Mouse (Mus musculus) cerebellum, adult 2 months (tissue): ENCODE results near the gene Cyp46a1. TPM values are rescaled to one million over a fixed set of nuclear protein-coding genes. Genes with fewer than 3 reads are reported as not detected.
A peak's percentile ranks its signal among the peaks of the same experiment; 100 is the strongest.

Source experiments
- DNase-seq, 2 experiments: peaks; one replicate each; pipeline ENCODE4 v3.0.0; 2021
- H3K27ac ChIP-seq: fragments of 200-500 bp; 2 replicates; pipeline ENCODE4 v1.5.1; 2012; ENCODE audit warnings: low read length, control low read depth, inconsistent platforms; ENCODE audit not compliant: insufficient read depth
- H3K27me3 ChIP-seq: fragments of 200-500 bp; 2 replicates; pipeline ENCODE4 v1.6.1; 2012; ENCODE audit warnings: inconsistent platforms, mild to moderate bottlenecking, low read length, moderate library complexity; ENCODE audit not compliant: control insufficient read depth, insufficient read depth
- H3K4me1 ChIP-seq: fragments of 200-500 bp; 2 replicates; pipeline ENCODE4 v1.6.1; 2011; ENCODE audit warnings: low read length; ENCODE audit not compliant: control insufficient read depth, insufficient read depth
- H3K4me3 ChIP-seq: fragments of 200-500 bp; replicated peaks from 2 replicates; pipeline ENCODE3; 2011; ENCODE audit warnings: mild to moderate bottlenecking, low read depth, low read length, control low read depth; ENCODE audit not compliant: insufficient read depth
- CTCF ChIP-seq: fragments of 200-500 bp; IDR thresholded peaks from 2 replicates; pipeline ENCODE4 v1.5.1; 2011; ENCODE audit warnings: low read depth, mild to moderate bottlenecking, control low read depth, low read length, moderate library complexity, borderline replicate concordance; ENCODE audit not compliant: insufficient read depth
- POLR2A ChIP-seq: fragments of 200-500 bp; IDR thresholded peaks from 2 replicates; pipeline ENCODE4 v1.6.1; 2011; ENCODE audit warnings: low read length, control low read depth, borderline replicate concordance; ENCODE audit not compliant: insufficient read depth
- whole genome bisulfite sequencing: fragments of 180-500 bp; shearing (Covaris S2); methylation state at CpG from one replicate; pipeline ENCODE4 v1.1.7; 2018; 5-methylcytosine and 5-hydroxymethylcytosine counted together
- polyA plus RNA-seq: library from polyadenylated mRNA; depleted of rRNA; stranded (reverse); fragments of >200 nt; gene quantifications from 2 replicates; pipeline ENCODE4 v1.2.3, GENCODE M21; 2012

Cyp46a1 gene
- polyA plus RNA-seq, 1 experiment, result 93.7 TPM

- 14% methylated on average over 2 of the region's 2 CpGs for WGBS
- Histone ChIP-seq H3K4me3 (no peak overlapping the region), H3K27ac (peak overlapping the region; percentile 5; the same call in 1 of the 2 replicates), H3K4me1 (peaks cover 35% of the 10 kb centered on the region), H3K27me3 (no peaks in the 10 kb centered on the region)
- peak; percentile 94 to 96 for DNase-seq
- no peak for TF ChIP-seq POLR2A
- TF ChIP-seq CTCF, result no peak
Measured at GRCm38 (mm10) chr12:108354284-108354683, 20.1 kb downstream of the Cyp46a1 start.

DNA sequence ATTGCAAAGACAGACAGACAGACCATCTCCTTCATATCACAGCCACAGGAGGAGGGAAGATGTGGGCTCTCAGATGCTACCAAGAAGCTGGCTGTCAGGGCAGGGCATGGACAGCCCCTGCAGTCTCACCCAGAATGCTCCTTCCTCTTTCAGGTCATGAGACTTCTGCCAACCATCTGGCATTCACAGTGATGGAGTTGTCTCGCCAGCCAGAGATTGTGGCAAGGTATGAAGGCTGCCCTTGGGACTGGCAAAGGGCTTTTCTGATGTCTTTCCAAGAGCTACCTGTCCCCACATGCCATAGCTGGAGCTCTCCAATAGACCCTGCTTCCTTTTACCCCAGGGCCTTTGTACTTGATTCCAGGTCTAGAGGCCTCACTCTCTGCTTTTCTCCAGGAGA is 21.1 kb downstream of the Cyp46a1 start:
- DNase-seq, result peak; percentile 83 to 94
- 16% methylated on average over 1 of the region's 1 CpGs for WGBS
- Histone ChIP-seq H3K27ac (peak overlapping the region; percentile 30), H3K4me1 (peaks cover 35% of the 10 kb centered on the region), H3K27me3 (no peaks in the 10 kb centered on the region), H3K4me3 (no peak overlapping the region)
- TF ChIP-seq POLR2A (no peak), CTCF (no peak)

DNA sequence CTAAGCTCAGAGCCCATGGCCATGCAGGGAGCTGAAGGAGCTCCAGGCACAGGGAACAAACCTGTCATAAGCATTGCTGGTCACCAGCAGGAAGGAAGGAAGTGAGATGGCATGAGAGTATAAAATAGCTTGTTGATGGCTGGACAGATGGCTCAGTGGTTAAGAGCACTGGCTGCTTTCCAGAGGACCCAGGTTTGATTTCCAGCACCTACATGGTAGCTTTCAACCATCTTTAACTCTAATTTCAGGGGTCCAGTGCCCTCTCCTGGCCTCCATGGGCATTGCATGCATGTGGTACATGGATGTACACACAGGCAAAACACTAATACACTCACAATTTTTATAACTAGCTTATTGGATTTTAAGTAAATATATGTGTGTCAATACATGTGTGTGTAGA is 21.8 kb downstream of the Cyp46a1 start:
- no peak for DNase-seq
- TF ChIP-seq CTCF, result 0 out of 2 replicates have a peak, but pooled peaks have one; percentile 8
- no peak for TF ChIP-seq POLR2A
- H3K4me3 ChIP-seq, result no peak overlapping the region
- H3K27me3 ChIP-seq, result no peaks in the 10 kb centered on the region
- peaks cover 33% of the 10 kb centered on the region for H3K4me1 ChIP-seq
- no peak overlapping the region for H3K27ac ChIP-seq

DNA sequence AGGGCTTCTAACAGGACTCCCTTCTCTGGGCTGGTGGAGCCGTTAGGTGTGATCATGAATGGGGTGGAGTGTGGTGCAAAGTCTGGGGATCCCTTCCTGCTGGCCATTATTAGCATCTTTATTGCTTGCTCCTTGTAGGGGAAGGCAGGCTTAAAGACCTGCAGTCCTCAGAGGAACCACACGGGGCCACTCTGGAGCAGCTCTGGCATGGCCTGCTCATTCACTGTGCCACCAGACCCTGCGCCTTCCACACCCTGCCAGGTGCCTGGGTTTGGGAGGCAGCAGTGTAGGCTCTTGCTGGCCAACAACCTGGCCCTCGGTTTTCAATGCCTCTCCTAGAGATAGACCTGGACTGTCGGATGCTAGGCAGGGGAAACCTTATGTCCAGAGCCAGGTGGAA is 29.6 kb downstream of the Cyp46a1 start:
- WGBS, result 0% methylated on average over 5 of the region's 5 CpGs

GRCm38 (mm10) chr12:108365340-108365739 is 31.2 kb downstream of the Cyp46a1 start:
- H3K27ac ChIP-seq, result no peak overlapping the region
- TF ChIP-seq POLR2A (no peak), CTCF (no peak)
- 23% methylated on average over 3 of the region's 3 CpGs for WGBS
- H3K4me1 ChIP-seq, result peaks cover 54% of the 10 kb centered on the region
- no peak overlapping the region for H3K4me3 ChIP-seq
- H3K27me3 ChIP-seq, result no peaks in the 10 kb centered on the region
- peak in 1 of 2 experiments; percentile 49 for DNase-seq

More for the DNA sequence above, 29.6 kb downstream of the Cyp46a1 start:
- TF ChIP-seq CTCF, result peak; percentile 97
- no peak for TF ChIP-seq POLR2A
- H3K4me1 ChIP-seq, result peaks cover 54% of the 10 kb centered on the region
- peak overlapping the region; percentile 40 for H3K27ac ChIP-seq
- H3K27me3 ChIP-seq, result no peaks in the 10 kb centered on the region
- H3K4me3 ChIP-seq, result no peak overlapping the region
- DNase-seq, result peak; percentile 95 to 96

- 34% methylated on average over 7 of the region's 7 CpGs for WGBS
Measured at GRCm38 (mm10) chr12:108365868-108366267, 31.7 kb downstream of the Cyp46a1 start.

DNA sequence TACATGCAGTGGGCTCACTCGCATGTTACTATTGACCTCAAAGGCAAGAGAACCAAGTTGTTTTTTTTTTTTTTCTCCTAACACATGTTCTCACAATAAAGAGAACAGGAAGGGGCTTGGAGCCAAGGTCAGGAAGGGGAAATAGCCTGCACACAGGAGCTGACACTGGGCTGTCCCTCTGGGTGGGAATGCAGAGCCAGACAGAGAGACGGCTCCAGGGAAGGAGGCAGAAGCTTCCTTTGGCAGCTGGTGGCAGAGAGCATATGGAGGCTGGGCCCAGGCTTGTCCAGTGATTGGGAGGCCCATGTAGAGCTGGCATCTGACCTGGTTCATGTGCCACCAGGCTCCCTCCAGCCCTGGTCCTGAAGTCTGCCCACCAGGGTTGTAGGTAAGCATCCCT is 33.7 kb downstream of the Cyp46a1 start:
- Histone ChIP-seq H3K4me3 (no peak overlapping the region), H3K27me3 (no peaks in the 10 kb centered on the region), H3K27ac (no peak overlapping the region), H3K4me1 (peaks cover 58% of the 10 kb centered on the region)
- TF ChIP-seq POLR2A (no peak), CTCF (no peak)
- DNase-seq, result peak; percentile 61 to 73
- 44% methylated on average over 2 of the region's 2 CpGs for WGBS

More at GRCm38 (mm10) chr12:108365868-108366267, 31.7 kb downstream of the Cyp46a1 start:
- H3K27me3 ChIP-seq, result no peaks in the 10 kb centered on the region
- TF ChIP-seq CTCF (no peak), POLR2A (no peak)
- H3K27ac ChIP-seq, result no peak overlapping the region
- H3K4me3 ChIP-seq, result no peak overlapping the region
- peak in 1 of 2 experiments; percentile 49 for DNase-seq
- H3K4me1 ChIP-seq, result peaks cover 54% of the 10 kb centered on the region

DNA sequence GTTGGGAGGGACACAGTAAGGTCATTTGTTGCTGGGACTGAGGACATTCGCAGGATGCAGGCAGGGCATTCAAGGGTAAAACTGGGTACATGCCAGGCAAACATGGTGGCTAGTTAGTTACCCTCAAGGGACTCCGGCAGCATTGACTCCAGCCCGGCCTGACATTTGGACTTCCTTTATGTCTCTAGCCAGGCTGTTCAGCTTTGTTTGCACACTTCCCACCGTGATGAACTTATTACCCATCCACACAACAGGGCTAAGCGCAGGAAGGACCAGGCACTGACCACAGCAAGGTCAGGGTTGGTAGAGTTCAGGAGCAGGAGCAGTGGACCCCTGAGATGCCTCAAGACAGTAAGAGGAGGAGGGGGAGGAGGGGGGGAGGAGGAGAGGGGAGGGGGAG is 34.7 kb downstream of the Cyp46a1 start:
- H3K4me3 ChIP-seq, result no peak overlapping the region
- peaks cover 52% of the 10 kb centered on the region for H3K4me1 ChIP-seq
- TF ChIP-seq POLR2A, result no peak
- no peak for TF ChIP-seq CTCF
- 70% methylated on average over 5 of the region's 5 CpGs for WGBS
- DNase-seq, result no peak
- H3K27me3 ChIP-seq, result no peaks in the 10 kb centered on the region
- no peak overlapping the region for H3K27ac ChIP-seq
